Mouse (Mus musculus): ENCODE data around the gene 2510002D24Rik.
"Not testable (repeated sequence)": the region's sequence is repeated elsewhere in the genome, so short reads cannot be mapped to it uniquely, and the experiment has no call there.

2510002D24Rik gene

DNA sequence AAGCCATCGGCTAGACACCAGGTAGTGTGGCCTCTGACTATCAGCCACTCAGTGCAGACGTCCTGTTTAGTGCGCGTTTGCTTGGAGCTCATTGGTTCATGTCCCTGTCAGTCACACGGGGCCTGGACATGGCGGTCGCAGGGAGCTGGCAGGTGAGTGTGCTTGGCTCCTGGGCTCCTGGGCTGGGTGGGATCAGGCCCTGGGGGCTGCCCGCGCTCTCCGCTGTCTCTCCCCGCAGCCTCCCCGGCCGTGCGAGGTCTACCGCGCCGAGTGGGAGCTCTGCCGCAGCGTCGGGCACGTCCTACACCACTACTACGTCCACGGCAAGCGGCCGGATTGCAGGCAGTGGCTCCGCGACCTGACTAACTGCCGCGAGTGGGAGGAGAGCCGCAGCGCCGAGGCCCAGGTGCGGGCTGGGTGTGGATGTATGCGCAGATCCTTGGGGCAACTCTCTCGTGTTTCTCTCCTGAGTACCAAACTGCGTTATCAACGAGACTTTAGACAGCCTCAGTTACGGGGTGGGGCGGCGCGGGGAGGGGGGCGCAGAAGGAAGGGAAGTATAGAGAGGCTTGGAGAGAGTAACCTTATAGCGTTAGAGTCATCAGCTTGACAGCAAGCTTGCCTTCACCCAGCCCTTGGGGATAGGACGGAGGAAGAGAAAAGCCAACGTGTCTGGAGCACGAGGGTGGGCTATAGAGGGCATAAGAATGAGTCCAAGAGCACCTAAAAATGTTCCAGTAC, at the start of gene 2510002D24Rik, which contains the start of gene Gm28539:
Gene 2510002D24Rik, plus strand, starts transcription at position 111 of the 741 bp plus-strand sequence.
Gene Gm28539, plus strand, starts transcription at position 117 of the 741 bp plus-strand sequence.
- peak; percentile 91 for DNase-seq

DNA sequence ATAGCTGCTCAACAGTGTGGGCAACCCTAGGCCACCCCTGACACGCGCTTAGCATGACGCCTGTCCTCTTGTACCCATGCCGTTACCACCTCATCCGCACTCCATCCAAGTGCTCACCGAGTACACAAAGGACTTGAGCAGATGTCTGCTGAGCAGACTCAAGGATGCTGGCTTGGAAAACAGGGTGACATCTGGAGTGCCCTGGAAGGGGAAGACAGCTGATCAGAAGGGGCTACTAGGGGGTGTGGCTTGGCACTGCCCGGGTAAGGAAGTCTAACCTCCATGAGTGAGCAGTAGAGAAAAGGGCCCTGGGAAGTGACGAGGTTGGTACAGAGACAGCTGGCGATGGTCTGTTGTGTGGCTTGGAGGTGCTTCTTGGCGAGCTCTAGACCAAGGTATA, 49.7 kb upstream of the 2510002D24Rik start:
- no peak for DNase-seq

DNA sequence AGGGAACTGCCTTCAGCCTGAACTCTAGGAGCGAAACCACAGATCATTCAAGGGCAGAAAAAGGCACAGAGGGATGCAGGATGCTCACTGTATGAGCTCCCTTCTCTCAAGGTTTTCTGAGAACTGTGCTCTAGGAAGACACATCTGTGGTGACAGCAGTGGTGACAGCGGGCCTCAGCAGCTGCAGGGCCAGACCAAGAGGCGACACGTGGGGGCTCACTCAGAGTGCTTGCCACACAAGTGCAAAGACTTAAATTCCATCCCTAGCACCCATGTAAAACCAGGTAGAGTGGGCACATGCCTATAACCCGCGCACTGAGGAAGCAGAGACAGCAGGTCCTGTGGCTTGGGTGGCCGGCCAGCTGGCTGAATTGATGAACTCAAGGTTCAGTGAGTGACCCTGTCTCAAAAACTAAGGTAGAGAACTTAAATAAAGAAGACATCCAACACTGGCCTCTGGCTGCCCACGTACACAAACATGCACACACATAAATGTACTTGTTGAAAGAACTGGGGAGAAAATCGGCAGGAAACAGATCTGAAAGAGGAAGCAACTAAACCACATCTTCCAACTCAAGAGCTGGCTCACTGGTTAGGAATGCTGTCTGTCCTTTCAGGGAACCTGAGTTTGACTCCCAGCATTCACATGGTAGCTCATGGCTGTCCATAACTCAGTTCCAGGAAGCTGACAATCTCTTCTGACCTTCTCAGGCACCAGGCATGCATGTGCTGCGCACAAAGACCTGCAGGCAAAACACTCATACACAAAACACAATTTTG, 47.6 kb upstream of the 2510002D24Rik start:
- no peak for DNase-seq

DNA sequence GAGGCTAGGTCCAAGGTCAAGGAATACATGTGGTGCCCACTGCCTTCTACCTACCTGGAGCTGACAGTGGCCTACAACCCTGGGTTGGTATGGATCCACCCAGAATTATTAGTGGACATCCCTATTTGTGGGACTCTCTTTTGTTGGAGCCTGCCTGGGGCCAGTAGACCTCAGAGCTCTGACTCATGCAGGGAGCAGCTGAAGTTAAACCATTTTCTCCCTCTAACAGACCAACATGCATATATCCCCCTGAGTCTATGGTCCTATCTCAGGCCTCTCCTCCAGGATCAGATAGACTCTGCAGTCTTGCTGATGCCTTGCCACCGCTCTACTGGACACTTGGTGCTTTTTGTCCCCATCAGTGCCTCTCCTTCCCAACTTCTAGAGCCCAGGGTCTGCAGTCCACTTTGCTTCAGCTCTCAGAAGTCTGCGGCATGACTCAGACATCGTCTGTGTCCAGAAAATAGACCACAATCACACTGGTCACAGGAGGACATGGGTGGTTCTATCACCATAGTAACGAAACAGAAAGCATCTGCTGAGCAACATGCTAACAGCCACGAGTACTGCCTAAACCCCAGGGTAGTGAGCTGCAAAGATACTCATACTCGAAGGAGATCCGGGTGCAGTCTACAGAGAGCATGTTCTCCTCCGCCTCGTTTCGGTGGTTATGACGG, 41.0 kb upstream of the 2510002D24Rik start:
- DNase-seq: no peak

DNA sequence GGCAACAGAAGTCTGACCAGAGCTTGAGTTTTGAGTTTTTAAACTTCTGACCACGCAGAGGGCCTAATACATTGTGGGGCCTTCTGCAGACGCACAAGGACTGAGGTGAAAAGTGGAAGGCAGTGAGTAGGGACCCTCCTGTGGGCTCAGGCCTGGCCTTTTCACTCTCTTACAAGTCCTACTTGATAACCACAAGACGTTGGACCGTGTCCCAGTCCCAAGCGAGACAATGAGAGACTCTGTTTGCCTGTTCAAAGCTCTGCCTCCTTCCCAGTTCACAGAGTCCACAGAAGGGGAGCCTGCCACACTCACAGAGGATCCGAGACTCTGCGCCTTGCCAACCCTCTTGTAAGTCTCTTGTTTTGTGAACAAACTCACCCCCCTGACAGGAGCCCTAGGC, 39.7 kb upstream of the 2510002D24Rik start:
- DNase-seq: no peak

DNA sequence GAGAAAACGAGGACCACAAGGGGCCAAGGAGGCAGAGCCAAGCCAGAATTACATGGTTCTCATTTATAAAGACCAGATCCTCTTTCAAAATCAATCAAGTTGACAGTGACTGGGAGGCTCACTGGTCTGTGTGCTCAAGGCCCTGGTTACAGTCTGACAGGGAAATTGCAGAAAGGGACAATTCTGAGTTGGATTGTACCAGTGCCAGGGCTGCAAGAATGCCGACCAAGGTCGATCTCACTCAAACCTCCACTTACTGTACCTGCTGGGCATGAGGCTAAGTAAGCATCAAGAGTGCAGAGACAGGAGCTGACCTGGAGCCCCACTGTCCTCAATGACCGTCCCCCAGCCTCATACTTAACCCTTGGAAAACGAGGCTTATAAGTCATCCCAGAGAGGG, 38.2 kb upstream of the 2510002D24Rik start:
- DNase-seq: no peak

DNA sequence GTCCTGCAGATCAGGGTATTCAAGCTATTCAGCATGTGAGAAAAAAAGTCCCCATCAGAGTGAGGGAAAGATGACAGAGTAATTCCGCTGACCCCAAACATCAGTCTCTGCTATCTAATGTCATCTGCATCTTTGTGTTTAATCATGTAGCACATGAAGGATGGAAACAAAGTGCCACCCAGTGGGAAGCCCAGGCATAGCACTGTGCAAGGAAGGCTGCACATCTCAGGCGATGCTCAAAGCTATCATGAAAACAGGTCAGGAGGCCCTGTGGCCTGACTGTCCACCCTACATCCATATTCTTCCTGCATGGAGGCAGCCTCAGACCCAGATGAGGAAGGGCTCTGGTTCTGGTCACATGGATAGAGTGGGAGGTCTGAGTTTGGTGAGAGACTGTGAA, 37.5 kb upstream of the 2510002D24Rik start:
- DNase-seq: peak; percentile 71

DNA sequence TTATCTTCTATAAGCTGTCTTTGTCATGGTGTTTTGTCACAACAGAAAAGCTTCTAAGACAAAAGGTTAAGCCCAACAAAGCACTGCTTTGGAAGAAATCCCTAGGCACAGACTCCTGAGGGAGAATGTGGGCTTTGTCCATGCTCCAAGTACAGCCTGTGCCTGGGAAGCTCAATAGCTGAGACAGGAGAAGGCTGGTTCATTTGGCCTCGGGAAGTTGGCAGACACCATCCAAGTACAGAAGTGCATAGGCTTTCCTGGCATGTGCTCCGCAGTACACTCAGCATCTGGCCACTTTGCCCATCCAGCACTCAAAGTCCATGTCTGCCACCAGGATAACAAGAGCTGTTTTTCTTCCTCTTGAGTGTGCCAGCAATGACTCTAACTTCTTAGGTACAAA, 30.6 kb upstream of the 2510002D24Rik start:
- no peak for DNase-seq

DNA sequence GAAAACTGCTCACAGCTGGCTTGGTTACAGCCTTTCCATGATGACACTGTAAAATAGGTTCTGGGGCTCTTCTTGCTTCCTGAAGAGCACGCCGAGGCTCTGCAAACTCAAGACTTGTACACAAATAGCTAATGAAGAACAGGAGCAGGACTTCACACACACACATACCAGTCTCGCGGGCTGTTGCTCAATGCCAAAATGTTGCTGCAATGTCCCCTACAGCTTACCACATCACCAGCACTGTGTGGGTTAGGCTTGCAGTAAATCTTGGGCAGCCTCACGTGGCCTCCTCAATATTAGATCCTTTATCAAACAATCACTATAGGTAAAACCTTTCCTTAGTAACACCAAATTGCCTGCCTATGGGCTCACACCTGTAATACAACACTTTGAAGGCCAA, 27.4 kb upstream of the 2510002D24Rik start:
- no peak for DNase-seq

DNA sequence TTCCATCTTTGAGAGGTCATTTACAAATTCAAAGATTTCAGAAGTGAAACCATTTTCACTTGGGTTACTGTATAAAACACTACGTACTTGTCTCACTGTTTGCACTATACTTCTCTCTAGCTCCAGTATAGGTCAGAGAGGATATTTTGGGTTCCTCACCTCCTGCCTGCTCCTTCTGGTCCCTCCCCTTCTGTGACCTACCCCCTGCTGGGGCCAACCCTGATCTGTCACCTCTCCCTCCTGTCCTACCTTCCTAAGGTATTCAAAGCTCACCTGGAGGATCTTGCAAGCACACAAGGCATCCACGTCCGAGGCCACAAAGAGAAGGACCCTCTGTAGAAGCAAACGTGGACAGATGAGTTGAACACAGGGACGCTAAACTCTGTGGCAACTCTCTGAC, 25.3 kb upstream of the 2510002D24Rik start:
- DNase-seq: no peak

DNA sequence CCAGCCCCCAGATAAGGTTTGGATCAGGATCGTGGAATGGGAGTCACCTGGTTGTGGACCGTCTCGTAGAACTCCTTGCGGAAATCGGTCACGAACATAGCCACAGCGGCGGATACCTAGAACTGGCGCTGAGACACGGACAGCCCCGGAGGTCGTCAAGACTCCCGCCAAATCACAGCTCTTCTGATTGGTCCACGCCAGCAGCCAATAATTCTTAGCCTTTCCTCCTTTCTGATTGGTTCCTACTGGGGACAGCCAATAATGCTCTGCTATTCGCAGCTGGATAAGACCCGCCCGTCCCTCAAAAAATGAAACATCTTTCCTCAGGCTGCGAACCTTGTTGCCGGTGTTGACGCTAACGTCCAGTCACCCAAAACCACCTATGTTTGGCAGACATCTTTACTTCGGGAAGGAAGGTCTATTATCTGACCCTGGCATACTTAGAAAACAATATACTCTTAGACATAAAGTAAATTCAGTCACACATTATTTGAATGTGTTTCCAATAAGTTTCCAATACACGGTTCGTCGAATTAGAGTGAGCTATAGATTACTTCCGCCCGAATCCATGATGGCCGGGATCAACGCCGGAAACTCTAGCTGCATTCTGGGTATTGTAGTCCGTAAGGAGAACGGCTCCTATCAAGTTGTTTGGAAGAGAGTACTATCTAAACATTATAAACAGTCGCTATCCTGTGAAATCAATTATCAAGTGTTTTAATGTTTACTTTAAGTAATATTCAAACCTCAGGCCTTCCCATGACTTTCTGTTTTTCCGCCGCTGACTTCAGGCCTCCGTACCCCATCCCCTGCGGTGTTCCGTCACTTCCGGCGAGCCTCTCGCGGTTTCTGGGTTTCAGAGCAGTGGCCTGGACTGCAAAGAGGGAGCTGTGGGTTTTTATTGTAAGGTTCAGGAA, 24.7 kb upstream of the 2510002D24Rik start, which contains the start of the genes Ufd1 and Cdc45:
Gene Ufd1, plus strand, starts transcription at position 312 of the 917 bp plus-strand sequence.
Gene Cdc45, minus strand, starts transcription at position 520 of the 917 bp plus-strand sequence.
- peak; percentile 76 for DNase-seq

DNA sequence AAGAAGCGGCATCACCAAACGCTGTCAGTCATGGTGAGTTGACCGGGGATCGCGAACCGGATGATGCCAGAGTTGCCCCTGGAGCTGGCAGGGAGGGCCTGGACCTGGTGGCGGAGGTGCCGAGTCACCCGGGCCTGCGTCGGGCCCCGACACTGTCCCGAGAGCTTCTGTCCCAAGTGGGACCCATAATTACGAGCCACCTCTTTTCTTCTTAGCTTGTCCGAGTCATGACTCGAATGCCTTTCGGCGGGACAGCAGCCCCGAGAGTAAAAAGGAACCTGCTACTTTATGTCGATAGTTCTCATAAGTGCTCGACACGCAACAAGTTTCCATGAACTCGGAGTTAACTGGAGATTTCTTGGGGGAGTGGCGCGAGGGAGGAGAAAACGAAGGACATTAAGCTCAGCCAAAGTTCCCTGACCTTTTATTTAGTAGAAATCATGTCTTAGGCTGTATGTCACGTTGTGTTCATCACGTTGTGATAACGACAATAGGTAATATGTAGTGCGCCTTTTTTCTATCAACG, 23.9 kb upstream of the 2510002D24Rik start:
- no peak for DNase-seq

DNA sequence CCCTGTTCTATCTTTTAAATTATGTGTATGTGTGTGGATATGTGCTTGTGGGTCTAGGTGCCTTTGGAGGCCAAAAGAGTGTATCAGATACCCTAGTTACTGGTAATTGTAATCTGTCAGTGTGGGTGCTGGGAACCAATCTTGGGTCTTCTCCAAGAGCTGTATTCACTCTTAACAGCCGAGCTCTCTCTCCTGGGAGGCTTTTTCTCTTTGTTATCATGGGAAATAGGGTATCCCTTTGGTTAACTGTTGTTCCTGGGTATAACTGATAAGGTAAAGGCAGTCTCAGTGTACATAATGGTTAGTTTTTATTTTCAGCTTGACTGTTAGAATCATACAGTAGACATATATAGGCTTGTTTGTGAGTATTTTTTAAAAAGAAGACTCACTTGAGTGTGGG, 14.0 kb upstream of the 2510002D24Rik start:
- no peak for DNase-seq

DNA sequence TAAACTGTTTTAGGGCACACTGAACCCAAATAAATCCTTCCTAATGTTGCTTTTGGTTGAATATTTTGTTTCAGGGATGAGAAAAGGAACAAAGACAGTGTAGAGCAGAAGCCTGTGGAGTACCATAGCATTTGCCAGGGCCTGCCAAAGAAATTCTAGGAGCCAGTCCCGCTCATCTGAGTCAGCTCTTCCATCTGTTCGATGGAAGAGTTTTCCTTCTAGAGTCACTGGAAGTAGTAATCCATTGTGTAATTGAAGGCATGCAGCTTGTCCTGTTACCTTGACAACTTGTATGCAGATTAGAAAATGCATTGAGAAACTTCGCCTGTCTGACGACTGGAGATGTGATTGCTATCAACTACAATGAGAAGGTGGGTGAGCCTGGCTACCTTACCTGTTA, 13.5 kb upstream of the 2510002D24Rik start:
- no peak for DNase-seq

DNA sequence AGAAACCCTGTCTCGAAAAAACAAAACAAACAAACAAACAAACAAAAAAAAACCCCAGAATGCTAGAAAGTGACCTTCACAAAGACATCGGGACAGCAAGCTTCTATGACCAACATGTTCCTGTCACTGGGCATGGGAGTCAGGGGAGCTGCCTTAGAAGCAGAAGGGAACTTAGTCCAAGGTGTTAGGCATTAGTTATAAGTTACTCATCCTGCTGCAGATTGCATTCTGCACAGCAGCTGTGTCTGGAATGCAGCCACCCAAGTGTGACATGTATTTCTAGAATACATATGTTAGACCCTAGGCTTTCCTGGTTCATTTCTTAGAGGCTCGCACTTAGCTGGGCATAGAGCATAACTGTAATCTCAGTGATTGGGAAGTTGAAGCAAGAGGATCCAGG, 7.7 kb upstream of the 2510002D24Rik start:
- DNase-seq: no peak

DNA sequence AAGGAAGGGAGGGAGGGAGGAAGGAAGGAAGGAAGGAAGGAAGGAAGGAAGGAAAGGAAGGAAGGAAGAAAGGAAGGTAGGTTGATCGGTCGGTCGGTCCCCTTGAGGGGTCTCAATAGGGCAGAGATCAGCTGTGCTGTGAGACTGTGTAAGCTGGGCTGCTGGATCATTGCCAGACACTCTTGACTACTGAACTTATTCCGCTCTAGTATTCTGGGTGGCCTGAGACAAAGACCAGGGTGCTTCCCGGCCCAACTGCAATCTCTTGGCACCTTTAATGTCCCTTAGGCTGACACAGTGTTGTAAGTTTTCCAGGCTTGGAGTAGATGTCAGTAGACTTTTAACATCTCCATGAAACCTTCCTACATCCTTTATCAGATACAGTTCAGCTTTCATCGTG, 7.3 kb upstream of the 2510002D24Rik start:
- DNase-seq: no peak

DNA sequence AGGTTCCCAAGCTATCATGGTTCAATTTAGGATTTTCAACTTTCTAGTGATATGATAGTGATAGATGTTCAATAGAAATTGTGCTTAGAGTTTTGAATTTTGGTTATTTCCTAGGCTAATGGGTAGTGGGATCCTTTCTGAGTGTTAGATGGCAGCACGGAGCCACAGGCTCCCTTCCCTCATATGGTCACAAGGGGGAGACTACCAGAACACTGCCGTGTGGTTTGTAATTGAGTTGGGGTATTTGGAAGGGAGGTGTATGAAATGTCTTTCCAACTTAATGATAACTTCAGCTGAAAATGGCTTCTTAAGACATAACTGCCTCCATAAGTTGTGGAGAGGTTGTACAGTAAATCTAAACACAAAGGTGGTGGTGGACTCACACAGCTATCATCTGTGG, 2.9 kb upstream of the 2510002D24Rik start:
- DNase-seq: no peak

DNA sequence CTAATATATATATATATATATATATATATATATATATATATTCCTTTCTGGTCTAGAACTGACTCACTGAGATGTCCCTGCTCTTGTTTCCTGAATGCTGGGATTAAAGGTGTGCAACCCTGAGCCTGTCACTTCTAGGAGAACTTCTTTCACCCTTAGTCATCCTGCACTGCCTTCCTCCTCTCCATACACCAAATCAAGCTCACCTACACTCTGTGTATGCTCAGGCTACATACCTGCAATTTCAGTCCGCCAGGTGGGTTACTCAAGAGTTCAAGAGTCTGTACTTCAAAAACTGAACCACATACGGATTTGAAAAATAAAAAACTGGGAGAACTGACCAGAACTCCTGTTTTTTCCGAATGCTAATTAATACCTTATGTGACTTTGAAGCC, 308 bp upstream of the 2510002D24Rik start:
- no peak for DNase-seq

DNA sequence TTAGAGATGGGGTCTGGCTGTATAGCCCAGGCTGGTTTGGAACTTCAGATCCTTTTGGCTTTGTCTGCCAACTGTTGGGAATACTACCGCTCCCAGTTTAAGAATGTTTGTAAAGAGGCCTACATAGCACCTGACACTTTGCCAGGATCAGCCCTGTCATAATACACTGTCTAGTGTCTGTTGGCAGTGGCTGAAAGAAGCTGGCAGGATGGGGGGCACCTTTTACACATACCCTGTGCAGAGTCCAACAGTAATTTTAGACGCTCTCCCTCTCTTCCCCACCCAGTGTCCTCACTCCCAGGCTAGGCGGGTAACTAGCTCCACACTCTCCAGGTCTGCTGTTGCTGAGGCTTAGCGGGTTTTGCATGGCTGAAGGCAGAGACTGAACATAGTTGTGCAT, 2.0 kb downstream of the 2510002D24Rik start:
- no peak for DNase-seq

DNA sequence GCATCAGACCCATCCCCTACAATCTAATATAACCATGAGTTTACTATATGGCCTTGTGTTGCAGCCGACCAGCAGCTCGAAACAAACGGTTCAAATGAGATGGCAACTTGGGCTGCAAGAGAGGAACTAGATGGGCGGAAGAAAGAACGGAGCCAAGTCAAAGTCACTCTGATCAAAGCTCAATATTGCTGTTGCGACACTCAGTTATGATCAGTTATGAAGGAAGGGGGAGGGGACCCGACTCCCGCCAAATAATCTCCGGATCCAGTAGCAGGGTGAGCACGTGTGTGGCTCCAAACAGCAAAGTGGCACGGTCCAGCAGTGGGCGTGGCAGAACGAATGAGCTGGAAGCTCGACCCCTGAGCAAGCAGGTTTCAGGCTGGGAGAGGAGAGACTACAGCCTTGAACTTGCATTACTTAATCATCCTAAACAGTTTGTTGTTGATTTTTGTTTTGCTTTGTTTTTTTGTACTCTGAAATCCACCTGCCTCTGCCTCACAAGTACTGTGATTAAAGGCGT, 10.0 kb downstream of the 2510002D24Rik start:
- DNase-seq: no peak

DNA sequence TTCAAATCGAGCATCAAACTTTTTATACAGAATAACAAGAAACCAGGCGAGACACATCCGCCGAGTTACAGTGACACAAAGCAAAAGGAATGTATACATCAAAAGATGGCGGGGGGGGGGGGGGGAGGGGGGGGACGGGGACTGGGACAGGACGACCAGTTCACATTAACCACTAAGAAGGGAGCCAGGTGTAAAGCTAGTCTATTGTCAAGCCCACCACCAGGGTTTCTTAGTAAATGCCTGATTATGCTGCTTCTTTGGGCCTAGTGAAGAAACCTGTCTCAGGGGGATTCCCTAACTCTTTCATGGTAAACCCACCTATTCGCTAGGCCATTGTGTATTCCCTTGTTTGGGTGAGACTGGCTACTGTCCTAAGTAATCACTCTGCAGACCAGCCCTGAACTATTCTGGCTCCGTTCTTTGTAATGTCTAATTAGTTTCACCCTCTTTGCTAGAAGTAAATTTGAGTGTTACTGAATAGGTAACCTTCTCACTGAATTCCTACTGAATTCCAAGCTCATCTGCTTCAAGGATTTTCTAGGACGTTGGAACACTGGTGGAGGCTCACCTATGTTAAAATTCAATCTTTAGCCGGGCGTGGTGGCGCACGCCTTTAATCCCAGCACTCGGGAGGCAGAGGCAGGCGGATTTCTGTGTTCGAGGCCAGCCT, 13.3 kb downstream of the 2510002D24Rik start:
- not testable (repeated sequence) for DNase-seq

Data from right cerebral cortex, postnatal 4 days (tissue).